Mouse (Mus musculus): ENCODE results near the gene Tgfb1i1.

The Tgfb1i1 gene

GRCm38 (mm10) chr7:128246496-128247391 is at the start of gene Tgfb1i1:
TSS of gene Tgfb1i1 (plus strand) at chr7:128246812.
- DNase-seq: peak; percentile 58

- DNase-seq: no peak
These were observed 45.0 kb upstream of the Tgfb1i1 start for GRCm38 (mm10) chr7:128201607-128202006.

- DNase-seq: no peak
These were observed 43.5 kb upstream of the Tgfb1i1 start for GRCm38 (mm10) chr7:128203071-128203470.

GRCm38 (mm10) chr7:128204179-128204578 is 42.4 kb upstream of the Tgfb1i1 start:
- DNase-seq: no peak

- no peak for DNase-seq
These were observed 40.9 kb upstream of the Tgfb1i1 start for GRCm38 (mm10) chr7:128205695-128206094.

GRCm38 (mm10) chr7:128206152-128206551 is 40.5 kb upstream of the Tgfb1i1 start, which contains the start of gene Cox6a2:
TSS of gene Cox6a2 (minus strand) at chr7:128206387.
- no peak for DNase-seq

GRCm38 (mm10) chr7:128208187-128208586 is 38.4 kb upstream of the Tgfb1i1 start:
- peak; percentile 38 for DNase-seq

GRCm38 (mm10) chr7:128209826-128210225 is 36.8 kb upstream of the Tgfb1i1 start:
- no peak for DNase-seq

GRCm38 (mm10) chr7:128219952-128220351 is 26.7 kb upstream of the Tgfb1i1 start:
- no peak for DNase-seq

- no peak for DNase-seq
These were observed 25.7 kb upstream of the Tgfb1i1 start for GRCm38 (mm10) chr7:128220936-128221335.

GRCm38 (mm10) chr7:128231741-128232140 is 14.9 kb upstream of the Tgfb1i1 start:
- no peak for DNase-seq

- no peak for DNase-seq
These were observed 11.8 kb upstream of the Tgfb1i1 start for GRCm38 (mm10) chr7:128234796-128235195.

GRCm38 (mm10) chr7:128235481-128235880 is 11.1 kb upstream of the Tgfb1i1 start:
- no peak for DNase-seq

- DNase-seq: no peak
These were observed 10.2 kb upstream of the Tgfb1i1 start for GRCm38 (mm10) chr7:128236426-128236825.

GRCm38 (mm10) chr7:128236856-128237592 is 9.6 kb upstream of the Tgfb1i1 start, which contains the start of gene Armc5:
TSS of gene Armc5 (plus strand) at chr7:128237342.
- DNase-seq: peak; percentile 82

- DNase-seq: no peak
These were observed 9.1 kb upstream of the Tgfb1i1 start for GRCm38 (mm10) chr7:128237593-128237926.

GRCm38 (mm10) chr7:128237927-128238778 is 8.5 kb upstream of the Tgfb1i1 start, which contains the start of gene 9130023H24Rik:
TSS of gene 9130023H24Rik (minus strand) at chr7:128238031.
- DNase-seq: peak; percentile 100

GRCm38 (mm10) chr7:128238991-128239390 is 7.6 kb upstream of the Tgfb1i1 start:
- DNase-seq: no peak

- no peak for DNase-seq
These were observed 6.4 kb upstream of the Tgfb1i1 start for GRCm38 (mm10) chr7:128240131-128240784.

- DNase-seq: no peak
These were observed 4.3 kb upstream of the Tgfb1i1 start for GRCm38 (mm10) chr7:128242331-128242730.

GRCm38 (mm10) chr7:128243921-128244320 is 2.7 kb upstream of the Tgfb1i1 start:
- no peak for DNase-seq

- no peak for DNase-seq
These were observed 2.1 kb upstream of the Tgfb1i1 start for GRCm38 (mm10) chr7:128244410-128245025.

Measured in right cerebral cortex, adult 18-20 months (tissue).